Mouse (Mus musculus) common myeloid progenitor, adult 5-6 weeks (primary cell): ENCODE data around the gene Krtap9-3. TPM values are rescaled to one million over a fixed set of nuclear protein-coding genes. Genes with fewer than 3 reads are reported as not detected.
"Not testable (repeated sequence)": the region's sequence is repeated elsewhere in the genome, so short reads cannot be mapped to it uniquely, and the experiment has no call there.

Source experiments
- ATAC-seq: replicated peaks from 2 replicates; pipeline ENCODE4 v1.8.0; 2016; ENCODE audit warnings: low read depth, mild to moderate bottlenecking, moderate TSS enrichment, inconsistent platforms; ENCODE audit not compliant: poor library complexity, severe bottlenecking
- total RNA-seq: library from RNA; stranded (forward); fragments of 200-1000, 187-1606 nt; gene quantifications from 2 replicates; pipeline ENCODE4 v1.2.3, GENCODE M21; 2017

Krtap9-3 gene
- not detected in 2 replicates for total RNA-seq

DNA sequence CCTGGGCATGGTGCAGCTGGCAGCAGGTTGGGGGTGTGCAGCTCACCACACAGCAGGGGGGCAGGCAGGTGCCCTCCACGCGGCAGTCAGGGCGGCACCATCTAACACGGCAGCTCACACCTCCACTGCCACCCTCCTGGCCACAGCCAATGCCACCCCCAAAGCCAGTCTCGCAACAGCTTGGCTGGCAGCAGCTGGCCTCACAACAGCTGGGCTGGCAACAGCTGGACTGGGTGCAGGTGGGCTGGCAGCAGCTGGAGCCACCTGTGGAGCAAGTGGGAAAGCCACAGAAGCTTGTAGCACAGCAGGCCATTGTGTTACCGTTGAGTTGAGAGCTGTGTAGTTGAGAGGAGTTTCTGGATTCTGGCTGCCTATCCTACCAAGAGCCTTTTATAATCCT is at the start of gene Krtap9-3:
Krtap9-3 (minus strand) TSS at position 364 of the 400 bp plus-strand sequence.
- ATAC-seq = not testable (repeated sequence)

DNA sequence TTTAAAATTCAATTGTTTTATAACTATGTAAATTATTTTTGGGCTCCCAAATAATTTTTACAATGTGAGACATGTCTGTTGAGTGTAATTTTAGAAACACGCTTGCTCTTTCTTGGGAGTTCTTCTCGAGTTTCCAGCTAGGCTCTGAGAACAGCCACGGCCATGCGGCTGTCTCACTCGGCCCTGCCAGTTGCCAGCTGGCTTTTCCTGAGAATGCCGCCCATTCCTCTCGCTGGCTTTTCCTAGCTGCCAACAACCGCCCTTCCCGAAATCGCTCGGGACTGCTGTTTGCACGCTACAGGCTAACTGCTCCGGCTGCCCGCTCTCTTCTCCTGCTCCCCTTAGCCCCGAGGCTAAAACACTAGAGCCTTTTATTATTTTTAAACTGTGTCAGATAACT is 48.5 kb upstream of the Krtap9-3 start:
- ATAC-seq = no peak

DNA sequence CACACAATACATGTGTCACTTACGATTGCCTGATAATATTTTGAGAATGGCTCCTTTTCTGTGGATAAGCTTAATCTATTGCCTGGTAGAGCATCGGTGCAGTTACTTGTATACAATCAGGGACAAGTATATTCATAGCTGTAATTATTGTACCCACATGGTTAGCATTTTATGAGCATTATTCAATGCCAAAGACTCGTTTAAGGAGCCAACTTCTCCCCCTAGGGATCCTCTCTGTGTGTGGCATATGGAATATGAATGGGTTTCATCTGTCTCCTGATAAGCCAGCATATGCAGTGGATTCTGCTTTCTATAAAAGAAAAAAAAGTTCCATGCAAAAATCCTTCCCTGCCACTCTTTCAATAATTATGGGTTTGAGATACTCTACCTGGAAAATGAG is 46.4 kb upstream of the Krtap9-3 start:
- ATAC-seq = no peak

DNA sequence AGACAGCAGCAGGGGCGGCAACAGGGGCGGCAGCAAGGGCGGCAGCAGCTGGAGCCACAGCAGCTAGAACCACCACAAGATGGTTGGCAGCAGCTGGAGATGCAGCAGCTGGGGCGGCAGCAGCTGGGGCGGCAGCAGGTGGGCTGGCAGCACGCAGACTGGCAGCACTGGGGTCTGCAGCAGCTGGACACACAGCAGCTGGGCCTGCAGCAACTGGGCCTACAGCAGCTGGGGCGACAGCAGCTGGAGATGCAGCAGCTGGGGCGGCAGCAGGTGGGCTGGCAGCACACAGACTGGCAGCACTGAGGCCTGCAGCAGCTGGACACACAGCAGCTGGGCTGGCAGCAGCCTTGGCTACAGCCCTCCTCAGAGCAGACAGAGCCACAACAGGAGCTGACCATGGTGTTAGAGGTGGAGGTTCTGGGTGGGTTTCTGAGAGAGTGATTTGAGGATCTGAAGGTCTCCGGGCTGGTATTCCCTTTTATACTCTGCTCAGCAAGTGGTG is 45.8 kb upstream of the Krtap9-3 start, which contains the start of gene Krtap4-7:
Krtap4-7 (minus strand) TSS at position 455 of the 505 bp plus-strand sequence.
- ATAC-seq = not testable (repeated sequence)

DNA sequence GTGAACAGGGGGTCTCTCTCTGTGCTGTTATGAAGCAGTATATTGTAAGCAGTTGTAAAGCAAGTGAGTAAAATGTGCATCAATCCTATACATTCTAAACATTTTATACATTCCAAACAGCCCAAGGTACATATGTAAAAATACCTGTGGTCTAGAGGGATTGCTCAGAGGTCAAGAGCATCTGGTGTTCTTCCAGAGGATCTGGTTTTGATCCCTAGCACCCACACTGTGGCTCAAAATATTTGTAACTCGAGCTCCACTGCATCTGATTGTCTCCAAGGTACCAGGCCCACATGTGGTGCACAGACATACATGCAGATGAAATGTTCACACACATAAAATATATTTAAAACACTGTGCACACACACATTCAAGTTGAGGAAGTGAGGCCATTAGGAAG is 43.0 kb upstream of the Krtap9-3 start:
- no peak for ATAC-seq

DNA sequence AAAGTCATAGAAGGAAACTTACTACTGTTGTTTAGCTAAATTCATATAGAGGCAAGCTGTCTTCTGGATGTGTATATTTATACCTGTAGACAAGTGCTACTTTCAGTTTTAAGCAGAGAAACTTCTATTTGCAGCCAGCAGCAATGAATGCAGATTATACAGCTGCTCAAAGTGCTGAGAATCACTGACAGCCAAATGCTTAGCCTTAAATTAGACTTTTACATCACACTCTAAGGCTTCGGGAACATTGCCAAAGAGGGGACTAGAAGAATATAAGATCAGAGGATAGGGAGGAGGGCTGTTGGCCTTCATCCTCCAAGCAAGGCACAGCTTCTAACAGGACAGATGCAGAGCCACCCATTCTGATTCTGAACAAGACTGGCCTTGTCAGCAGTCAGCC is 39.2 kb upstream of the Krtap9-3 start:
- ATAC-seq = no peak

DNA sequence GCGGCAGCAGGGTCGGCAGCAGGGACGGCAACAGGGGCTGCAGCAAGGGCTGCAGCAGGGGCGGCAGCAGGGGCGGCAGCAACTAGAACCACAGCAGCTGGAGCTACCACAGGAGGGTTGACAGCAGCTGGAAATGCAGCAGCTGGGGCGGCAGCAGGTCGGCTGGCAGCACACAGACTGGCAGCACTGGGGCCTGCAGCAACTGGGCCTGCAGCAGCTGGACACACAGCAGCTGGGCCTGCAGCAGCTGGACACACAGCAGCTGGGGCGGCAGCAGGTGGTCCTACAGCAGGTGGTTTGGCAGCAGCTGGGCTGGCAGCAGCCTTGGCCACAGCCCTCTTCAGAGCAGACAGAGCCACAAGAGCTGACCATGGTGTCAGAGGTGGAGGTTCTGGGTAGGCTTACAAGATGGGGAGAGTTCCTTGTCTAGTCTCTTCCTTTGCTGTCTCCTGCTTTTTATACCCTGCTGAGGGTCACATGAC is 36.8 kb upstream of the Krtap9-3 start, which contains the start of gene Krtap4-2:
Krtap4-2 (minus strand) TSS at position 432 of the 482 bp plus-strand sequence.
- no peak for ATAC-seq

DNA sequence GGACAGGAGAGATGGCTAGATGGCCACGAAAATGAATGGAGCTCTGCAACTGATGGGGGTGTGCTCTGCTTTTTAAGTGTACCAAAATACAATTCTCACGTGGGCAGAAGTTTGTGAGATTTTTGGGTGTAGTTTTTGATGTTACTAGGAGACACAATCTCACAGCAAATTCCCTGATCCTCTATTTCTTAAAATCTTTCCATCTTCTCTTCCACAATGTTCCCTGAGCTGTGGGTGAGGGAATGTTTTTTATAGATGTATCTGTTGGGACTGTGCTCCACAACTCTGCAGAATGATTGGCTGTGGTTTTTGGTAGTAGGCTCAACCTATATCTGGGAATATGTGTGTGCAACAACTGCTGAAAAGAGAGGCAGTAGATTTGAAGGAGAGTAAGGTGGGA is 35.4 kb upstream of the Krtap9-3 start:
- no peak for ATAC-seq

DNA sequence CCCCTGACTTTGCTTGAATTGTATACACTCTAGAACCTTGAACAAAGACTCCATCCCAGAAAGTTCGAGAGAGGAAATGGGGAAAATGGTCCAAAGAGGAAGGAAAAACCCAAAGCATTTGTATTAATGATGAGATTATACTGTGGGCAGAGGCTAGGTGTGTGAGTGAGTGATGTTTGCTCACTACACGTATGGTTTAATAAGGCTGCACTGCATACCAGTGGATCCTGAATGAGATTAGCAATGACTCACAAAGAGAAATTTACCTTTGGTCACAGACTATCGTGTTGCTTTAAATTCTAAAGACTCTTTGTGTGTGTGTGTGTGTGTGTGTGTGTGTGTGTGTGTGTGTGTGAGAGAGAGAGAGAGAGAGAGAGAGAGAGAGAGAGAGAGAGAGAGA is 33.0 kb upstream of the Krtap9-3 start:
- no peak for ATAC-seq

DNA sequence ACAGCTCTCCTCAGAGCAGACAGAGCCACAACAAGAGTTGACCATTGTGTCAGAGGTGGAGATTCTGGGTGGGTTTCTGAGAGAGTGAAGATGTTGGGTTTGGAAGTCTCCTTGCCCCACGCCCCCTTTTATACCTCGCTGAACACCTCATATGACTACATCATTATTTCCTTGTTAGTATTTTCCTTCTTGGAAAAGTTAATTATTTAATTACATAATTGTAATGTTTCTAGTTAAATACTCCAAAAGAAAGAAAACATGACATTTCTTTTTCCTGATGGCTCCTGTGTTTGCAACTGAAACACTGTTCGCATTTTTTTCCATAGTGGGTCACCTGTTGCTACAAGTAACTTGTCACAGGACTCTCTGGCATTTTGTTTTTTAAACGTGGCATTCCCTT is 30.2 kb upstream of the Krtap9-3 start, which contains the start of gene Krtap4-1:
Krtap4-1 (minus strand) TSS at position 101 of the 400 bp plus-strand sequence.
- ATAC-seq = no peak

DNA sequence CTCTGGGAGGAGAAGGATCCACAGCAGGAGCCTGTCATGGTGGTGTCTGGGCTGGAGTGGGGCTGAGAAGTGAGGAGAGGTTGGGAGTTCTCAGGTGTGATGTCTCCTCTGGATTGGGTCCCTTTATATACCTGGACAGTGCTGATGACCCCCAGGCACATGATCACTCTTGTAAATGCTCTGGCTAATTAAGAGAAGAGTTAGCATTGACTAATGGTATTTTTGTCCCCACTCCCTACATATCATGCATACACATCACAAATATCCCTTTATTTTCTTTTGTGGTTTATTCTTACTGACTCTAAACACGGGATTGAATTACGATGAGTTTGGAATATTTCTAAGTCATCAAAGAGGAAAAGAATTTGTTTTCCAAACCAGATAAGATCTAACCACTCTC is 22.4 kb upstream of the Krtap9-3 start, which contains the start of gene Gm11562:
Gm11562 (minus strand) TSS at position 101 of the 400 bp plus-strand sequence.
- ATAC-seq = no peak

DNA sequence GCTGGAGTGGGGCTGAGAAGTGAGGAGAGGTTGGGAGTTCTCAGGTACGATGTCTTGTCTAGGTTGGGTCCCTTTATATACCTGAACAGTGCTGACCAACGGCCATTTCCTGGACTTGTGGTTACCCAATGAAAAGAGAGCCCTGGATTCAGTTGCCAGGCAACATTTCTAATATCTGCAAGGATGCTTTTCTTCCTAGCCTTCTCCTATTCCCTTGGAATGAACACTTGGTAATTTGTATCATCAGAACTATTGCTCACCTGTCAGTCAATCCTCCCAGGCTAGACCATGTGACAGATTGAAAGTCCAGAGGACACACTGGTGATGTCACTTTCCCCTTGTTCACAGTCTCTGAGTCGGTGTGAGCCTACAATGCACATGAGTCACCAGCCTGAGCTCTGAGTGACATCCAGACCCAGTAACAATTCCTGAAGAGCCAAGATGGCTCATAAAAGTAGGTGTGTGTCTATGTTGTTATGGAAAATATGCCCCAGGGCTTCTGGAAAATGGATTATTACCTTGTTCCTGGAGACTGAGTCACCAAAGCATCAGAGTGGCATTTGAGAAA is 17.0 kb upstream of the Krtap9-3 start, which contains the start of gene Krtap2-4:
Krtap2-4 (minus strand) TSS at position 51 of the 568 bp plus-strand sequence.
- no peak for ATAC-seq

DNA sequence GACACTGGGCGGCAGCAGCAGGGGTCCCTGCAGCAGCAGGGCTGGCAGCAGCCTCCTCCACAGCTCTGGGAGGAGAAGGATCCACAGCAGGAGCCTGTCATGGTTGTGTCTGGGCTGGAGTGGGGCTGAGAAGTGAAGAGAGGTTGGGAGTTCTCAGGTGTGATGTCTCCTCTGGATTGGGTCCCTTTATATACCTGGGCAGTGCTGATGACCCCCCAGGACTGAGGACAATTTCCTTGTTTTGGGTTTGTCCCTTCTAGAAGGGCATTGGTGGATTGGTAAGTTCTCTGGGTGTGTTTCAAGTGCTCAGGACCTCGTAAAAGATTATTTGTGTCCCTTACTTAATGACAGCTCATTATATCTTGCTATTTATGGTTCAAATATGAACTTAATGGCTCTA is 12.2 kb upstream of the Krtap9-3 start, which contains the start of gene Gm11937:
Gm11937 (minus strand) TSS at position 101 of the 400 bp plus-strand sequence.
- not testable (repeated sequence) for ATAC-seq

DNA sequence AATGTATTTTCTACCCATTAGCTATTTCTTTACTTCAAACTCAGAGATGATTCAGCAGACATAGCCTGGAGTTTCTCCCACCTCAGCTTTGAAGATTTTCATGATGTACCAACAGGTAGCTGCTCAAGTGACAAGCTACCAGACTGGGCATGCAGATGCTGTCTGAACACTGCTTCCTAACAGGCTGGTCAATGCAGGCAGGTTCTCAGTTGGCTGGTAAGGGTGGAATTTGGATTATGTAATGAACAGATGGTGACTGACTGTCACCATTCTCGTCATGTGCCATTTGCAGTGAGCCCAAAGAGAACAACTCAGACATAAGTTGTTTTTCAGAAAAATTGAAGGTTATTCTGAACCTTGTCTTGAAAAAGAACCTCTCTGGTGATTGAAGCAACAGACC is 11.2 kb upstream of the Krtap9-3 start:
- no peak for ATAC-seq

DNA sequence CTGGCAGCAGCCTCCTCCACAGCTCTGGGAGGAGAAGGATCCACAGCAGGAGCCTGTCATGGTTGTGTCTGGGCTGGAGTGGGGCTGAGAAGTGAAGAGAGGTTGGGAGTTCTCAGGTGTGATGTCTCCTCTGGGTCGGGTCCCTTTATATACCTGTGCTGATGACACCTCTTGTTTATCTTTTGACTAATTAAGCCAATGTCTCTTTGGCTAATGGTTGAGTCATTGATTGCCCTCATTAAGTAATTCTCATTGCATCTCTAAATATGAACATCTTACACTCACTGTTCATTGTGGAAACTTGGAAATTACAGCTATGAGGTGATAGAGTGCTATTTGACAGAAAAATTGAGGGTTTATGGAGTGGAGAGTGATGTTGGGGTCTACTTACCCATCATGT is 5.3 kb upstream of the Krtap9-3 start, which contains the start of gene Gm11938:
Gm11938 (minus strand) TSS at position 101 of the 400 bp plus-strand sequence.
- not testable (repeated sequence) for ATAC-seq

DNA sequence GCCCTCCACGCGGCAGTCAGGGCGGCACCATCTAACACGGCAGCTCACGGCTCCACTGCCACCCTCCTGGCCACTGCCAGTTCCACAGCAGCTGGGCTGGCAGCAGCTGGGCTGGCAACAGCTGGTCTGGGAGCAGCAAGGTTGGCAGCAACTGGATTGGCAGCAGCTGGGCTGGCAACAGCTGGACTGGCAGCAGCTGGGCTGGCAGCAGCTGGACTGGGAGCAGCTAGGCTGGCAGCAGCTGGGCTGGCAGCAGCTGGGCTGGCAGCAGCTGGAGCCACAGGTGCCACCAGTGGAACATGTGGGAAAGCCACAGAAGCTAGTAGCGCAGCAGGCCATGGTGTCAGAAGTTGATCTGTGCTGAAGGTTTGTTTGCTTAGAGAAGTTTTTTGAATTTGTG is 6.9 kb downstream of the Krtap9-3 start, which contains the start of gene Krtap1-3:
Krtap1-3 (minus strand) TSS at position 359 of the 400 bp plus-strand sequence.
- no peak for ATAC-seq

DNA sequence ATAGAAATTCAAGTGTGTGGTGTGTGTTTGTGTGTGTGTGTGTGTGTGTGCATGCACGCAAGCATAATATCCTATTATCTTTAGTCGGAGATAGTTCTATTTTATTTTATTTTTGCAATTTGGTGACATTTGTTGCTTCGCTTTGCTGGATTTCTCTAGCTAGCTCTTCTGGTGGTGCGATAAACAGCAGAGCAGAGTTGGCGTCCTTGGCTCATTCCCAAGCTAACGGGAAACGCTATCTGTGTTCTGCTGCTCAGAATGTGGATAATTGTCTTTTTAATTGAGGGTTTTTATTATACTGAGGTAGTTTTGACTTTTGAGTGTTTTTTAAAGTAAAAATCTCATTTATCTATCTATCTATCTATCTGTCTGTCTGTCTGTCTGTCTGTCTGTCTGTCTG is 12.8 kb downstream of the Krtap9-3 start:
- ATAC-seq = no peak

DNA sequence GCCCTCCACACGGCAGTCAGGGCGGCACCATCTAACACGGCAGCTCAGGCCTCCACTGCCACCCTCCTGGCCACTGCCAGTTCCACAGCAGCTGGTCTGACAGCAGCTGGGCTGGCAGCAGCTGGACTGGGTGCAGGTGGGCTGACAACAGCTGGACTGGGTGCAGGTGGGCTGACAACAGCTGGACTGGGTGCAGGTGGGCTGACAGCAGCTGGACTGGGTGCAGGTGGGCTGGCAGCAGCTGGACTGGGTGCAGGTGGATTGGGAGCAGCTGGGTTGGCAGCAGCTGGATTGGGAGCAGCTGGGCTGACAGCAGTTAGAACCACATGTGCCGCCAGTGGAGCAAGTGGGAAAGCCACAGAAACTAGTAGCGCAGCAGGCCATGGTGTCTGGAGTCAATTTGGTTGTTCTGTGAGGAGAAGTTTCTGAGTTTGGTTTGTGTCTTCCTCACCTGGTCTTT is 14.6 kb downstream of the Krtap9-3 start, which contains the start of gene Krtap1-4:
Krtap1-4 (minus strand) TSS at position 410 of the 460 bp plus-strand sequence.
- ATAC-seq = no peak

DNA sequence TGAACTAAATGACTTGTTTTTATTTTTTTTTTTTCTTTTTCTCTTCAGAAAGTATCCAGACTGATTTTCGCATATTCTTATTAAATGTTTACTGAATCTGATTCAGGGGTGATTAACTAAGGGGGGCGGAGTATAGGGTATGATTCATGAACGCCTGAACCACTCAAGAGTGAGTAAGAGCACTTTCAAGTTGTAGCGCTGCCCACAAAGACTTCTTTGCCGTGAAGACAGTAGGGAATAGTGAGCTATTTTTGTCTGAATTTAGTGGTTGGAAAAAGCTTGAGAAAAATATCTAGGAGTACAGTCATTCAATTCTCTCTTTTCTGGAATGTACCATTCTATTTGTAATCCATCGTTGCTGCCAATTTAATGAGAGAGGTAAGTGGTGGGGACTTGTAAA is 16.3 kb downstream of the Krtap9-3 start:
- ATAC-seq = no peak

DNA sequence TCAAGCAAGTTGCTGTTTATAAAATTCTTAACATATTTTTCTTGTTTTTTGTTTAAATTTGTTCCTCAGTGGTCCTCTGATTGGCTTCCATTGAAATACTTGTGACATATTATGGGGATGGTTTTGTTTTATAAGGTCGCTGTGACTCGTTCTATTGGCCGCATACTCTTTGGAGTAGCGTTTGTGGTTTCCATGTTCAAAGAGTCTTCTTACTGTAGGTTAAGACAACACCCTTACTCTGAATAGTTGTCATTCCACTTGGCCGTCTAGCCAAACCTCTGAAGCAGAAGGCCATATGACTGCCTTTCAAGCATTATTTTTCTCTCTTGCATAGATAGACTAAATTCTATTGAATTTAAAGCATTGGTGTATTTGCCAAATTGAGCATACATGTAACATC is 16.9 kb downstream of the Krtap9-3 start:
- no peak for ATAC-seq

DNA sequence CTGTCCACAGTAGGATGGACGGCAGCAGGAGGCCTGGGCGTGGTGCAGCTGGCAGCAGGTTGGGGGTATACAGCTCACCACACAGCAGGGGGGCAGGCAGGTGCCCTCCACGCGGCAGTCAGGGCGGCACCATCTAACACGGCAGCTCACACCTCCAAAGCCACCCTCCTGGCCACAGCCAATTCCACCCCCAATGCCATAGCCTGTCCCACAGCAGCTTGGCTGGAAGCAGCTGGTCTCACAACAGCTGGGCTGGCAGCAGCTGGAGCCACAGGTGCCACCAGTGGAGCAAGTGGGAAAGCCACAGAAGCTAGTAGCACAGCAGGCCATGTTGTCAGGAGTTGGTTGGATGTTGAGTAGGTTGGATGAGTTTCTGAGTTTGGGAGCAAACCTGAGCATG is 17.3 kb downstream of the Krtap9-3 start, which contains the start of gene Krtap1-5:
Krtap1-5 (minus strand) TSS at position 381 of the 400 bp plus-strand sequence.
- ATAC-seq = no peak
